Mouse (Mus musculus): ENCODE data around the gene Gm11639. TPM values are rescaled to one million over a fixed set of nuclear protein-coding genes. Genes with fewer than 3 reads are reported as not detected.

The Gm11639 gene
- polyA plus RNA-seq, 1 experiment from 2014 or later = 0.08 TPM

DNA sequence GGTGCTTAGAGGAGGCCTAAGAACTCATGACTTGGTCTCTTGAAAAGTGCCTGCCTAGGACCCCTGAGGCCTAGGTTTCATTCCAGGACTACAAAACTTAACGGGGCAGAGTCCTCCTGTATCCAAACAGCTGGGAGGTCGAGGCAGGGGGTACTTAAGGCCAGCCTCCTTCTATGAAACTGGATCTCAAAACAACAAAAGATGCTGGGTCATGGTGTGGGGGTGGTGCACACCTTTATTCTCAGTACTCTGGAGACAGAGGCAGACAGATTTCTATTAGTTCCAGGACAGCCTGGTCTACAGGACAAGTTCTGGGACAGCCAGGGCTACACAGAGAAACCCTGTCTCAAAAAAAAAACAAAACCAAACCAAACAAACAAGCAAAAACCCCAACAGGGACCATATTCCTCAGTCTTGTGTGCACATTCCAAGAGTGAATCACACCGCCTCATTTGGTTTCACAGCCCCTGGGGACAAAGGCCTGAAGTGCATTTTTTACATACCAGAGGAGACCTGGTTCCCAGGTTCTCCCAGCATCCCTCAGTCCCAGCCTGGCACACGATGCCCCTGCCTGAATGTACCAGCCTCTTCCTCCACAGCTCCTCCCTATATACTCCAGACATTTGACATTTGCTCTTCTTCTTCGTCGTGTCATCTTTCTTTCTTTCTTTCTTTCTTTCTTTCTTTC lies 474.3 kb downstream of the Gm11639 start:
- H3K4me3 ChIP-seq (ENCODE audit: low read length) = no peak overlapping the region
- no peak overlapping the region for H3K27ac ChIP-seq (ENCODE audit: low read depth, low read length)
- no peaks in the 10 kb centered on the region for H3K36me3 ChIP-seq (ENCODE audit: control insufficient read depth, insufficient read depth, low read length)
- ATAC-seq (ENCODE audit: low FRiP score, low TSS enrichment) = no peak
- no peak overlapping the region for H3K4me2 ChIP-seq (replicated peaks; ENCODE audit: low read depth, low read length)
- H3K4me1 ChIP-seq (ENCODE audit: control insufficient read depth, insufficient read depth, low read length) = no peaks in the 10 kb centered on the region
- H3K9me3 ChIP-seq (ENCODE audit: control insufficient read depth, low read length) = peaks cover 16% of the 10 kb centered on the region
- WGBS = 65% methylated on average over 6 of the region's 6 CpGs
- H3K9ac ChIP-seq (ENCODE audit: low read depth, low read length) = no peak overlapping the region
- H3K27me3 ChIP-seq (ENCODE audit: control insufficient read depth, insufficient read depth, low read length) = no peaks in the 10 kb centered on the region

DNA sequence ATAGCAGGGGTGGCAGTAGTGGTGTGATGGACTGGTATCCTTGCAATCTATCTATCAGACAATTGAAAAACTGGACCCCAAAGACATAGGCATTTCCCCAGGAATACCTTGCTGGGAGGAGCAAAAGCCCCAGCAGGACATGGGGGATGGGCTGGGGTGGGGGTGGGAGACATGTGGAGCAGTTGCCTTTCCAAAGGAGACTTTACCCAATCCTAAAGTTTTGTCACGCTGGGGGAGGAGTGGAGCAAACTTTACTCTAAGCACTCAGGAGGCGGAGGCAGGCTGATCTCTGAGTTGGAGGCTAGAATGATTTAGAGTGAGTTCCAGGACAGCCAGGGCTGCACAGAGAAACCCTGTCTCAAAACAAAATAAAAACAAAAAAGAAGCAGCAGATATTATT lies 475.9 kb downstream of the Gm11639 start:
- no peak overlapping the region for H3K9ac ChIP-seq (ENCODE audit: low read depth, low read length)
- ATAC-seq (ENCODE audit: low FRiP score, low TSS enrichment) = no peak
- no peaks in the 10 kb centered on the region for H3K4me1 ChIP-seq (ENCODE audit: control insufficient read depth, insufficient read depth, low read length)
- H3K4me3 ChIP-seq (ENCODE audit: low read length) = no peak overlapping the region
- 92% methylated on average over 2 of the region's 2 CpGs for WGBS
- H3K36me3 ChIP-seq (ENCODE audit: control insufficient read depth, insufficient read depth, low read length) = no peaks in the 10 kb centered on the region
- H3K27ac ChIP-seq (ENCODE audit: low read depth, low read length) = no peak overlapping the region
- H3K27me3 ChIP-seq (ENCODE audit: control insufficient read depth, insufficient read depth, low read length) = no peaks in the 10 kb centered on the region
- no peak overlapping the region for H3K4me2 ChIP-seq (replicated peaks; ENCODE audit: low read depth, low read length)
- peaks cover 27% of the 10 kb centered on the region for H3K9me3 ChIP-seq (ENCODE audit: control insufficient read depth, low read length)

DNA sequence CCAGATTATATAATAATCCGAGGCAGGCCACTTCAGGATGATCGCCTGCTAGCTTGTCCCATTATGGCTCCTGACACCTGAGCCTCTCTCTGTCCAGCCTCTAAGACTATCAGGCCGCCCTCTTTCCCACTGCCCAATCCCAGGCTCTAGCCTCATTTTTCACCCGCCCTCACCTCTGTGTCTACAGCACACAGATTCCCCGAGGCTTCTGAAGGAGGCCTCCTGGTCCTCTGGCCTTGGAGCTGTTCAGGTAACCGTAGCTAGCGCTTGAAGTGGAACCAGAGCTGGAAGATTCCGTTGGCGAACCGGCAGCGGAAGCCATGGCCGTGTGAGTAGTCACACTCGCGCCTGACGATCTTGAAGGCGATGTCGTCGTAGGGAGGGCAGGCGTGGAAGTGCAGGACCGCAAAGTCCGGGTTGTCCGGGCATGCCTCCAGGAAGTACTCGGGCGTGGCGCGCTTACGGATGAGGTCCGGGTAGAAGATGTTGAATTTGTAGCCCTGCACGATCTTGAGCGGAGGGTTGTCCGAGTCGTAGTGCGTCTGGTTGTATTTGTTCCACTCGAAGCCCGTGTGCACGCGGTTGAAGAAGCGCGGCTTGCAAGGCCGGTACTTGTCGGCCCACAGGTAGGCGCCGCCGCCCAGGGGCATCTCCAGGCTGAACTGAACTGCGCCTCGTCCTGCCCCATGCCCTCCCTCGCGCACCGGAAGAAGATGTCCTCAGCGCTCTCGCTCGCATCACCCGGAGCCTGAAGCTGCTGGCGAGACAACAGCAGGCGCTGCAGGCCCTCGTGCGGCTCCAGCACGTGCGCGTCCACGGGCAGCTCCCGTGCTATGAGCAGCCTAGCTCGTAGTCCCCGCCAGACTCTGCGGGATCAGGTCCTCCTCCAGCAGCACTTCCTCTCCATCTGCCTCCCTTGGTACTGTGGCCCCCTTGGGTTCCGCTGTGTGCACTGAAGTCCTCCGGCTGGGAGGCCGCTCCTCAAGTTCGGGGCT lies 479.3 kb downstream of the Gm11639 start:
- ATAC-seq (ENCODE audit: low FRiP score, low TSS enrichment) = no peak
- Histone ChIP-seq H3K4me3 (ENCODE audit: low read length) (no peak overlapping the region), H3K9me3 (ENCODE audit: control insufficient read depth, low read length) (peaks cover 27% of the 10 kb centered on the region), H3K36me3 (ENCODE audit: control insufficient read depth, insufficient read depth, low read length) (no peaks in the 10 kb centered on the region), H3K9ac (ENCODE audit: low read depth, low read length) (no peak overlapping the region), H3K27me3 (ENCODE audit: control insufficient read depth, insufficient read depth, low read length) (no peaks in the 10 kb centered on the region), H3K27ac (ENCODE audit: low read depth, low read length) (no peak overlapping the region), H3K4me2 (replicated peaks; ENCODE audit: low read depth, low read length) (no peak overlapping the region), H3K4me1 (ENCODE audit: control insufficient read depth, insufficient read depth, low read length) (no peaks in the 10 kb centered on the region)
- WGBS = 86% methylated on average over 69 of the region's 69 CpGs

DNA sequence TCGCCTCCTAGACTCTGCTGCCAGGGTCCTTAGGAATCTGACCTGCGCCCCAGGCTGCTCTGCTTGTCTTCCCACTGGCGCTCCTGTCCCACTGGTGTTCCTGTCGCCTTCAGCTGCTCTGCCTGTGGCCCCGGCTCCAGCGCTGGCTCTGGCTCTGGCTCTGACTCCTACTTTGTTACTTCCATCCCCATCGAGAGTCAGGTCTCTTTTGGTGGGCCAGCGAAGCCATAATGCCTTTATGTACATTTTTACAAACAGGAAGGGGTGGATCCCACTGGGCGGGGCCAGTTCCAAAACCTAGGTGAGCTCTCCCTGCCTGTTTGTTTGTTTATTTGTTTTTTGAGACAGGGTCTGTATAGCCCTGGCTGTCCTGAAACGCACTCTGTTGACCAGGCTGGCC lies 481.3 kb downstream of the Gm11639 start:
- Histone ChIP-seq H3K27ac (ENCODE audit: low read depth, low read length) (no peak overlapping the region), H3K4me1 (ENCODE audit: control insufficient read depth, insufficient read depth, low read length) (no peaks in the 10 kb centered on the region), H3K4me3 (ENCODE audit: low read length) (no peak overlapping the region), H3K9ac (ENCODE audit: low read depth, low read length) (no peak overlapping the region), H3K27me3 (ENCODE audit: control insufficient read depth, insufficient read depth, low read length) (no peaks in the 10 kb centered on the region), H3K9me3 (ENCODE audit: control insufficient read depth, low read length) (peaks cover 27% of the 10 kb centered on the region), H3K4me2 (replicated peaks; ENCODE audit: low read depth, low read length) (no peak overlapping the region), H3K36me3 (ENCODE audit: control insufficient read depth, insufficient read depth, low read length) (no peaks in the 10 kb centered on the region)
- 90% methylated on average over 10 of the region's 10 CpGs for WGBS
- ATAC-seq (ENCODE audit: low FRiP score, low TSS enrichment) = no peak

Other genes with a start within 250 kb of the Gm11639 start
- gene Kansl1, start 216.8 kb upstream of the Gm11639 start, polyA plus RNA-seq (2014; fragmentation: Nextera tagmentation; extraction: Ambion mirVana) = 20.3 and 29.9 TPM in 2 replicates
- 39.9 and 55.5 TPM in 2 replicates for gene Cdc27, start 135.1 kb upstream of the Gm11639 start, polyA plus RNA-seq (2014; fragmentation: Nextera tagmentation; extraction: Ambion mirVana)
- 1.2 and 1.8 TPM in 2 replicates for gene Myl4, start 135.0 kb upstream of the Gm11639 start, polyA plus RNA-seq (2014; fragmentation: Nextera tagmentation; extraction: Ambion mirVana)
- gene Itgb3, start 77.7 kb upstream of the Gm11639 start, polyA plus RNA-seq (2014; fragmentation: Nextera tagmentation; extraction: Ambion mirVana) = 0.80 and 0.85 TPM in 2 replicates